ENCODE assay signal across 8 mouse cellular contexts in the genomic region with DNA sequence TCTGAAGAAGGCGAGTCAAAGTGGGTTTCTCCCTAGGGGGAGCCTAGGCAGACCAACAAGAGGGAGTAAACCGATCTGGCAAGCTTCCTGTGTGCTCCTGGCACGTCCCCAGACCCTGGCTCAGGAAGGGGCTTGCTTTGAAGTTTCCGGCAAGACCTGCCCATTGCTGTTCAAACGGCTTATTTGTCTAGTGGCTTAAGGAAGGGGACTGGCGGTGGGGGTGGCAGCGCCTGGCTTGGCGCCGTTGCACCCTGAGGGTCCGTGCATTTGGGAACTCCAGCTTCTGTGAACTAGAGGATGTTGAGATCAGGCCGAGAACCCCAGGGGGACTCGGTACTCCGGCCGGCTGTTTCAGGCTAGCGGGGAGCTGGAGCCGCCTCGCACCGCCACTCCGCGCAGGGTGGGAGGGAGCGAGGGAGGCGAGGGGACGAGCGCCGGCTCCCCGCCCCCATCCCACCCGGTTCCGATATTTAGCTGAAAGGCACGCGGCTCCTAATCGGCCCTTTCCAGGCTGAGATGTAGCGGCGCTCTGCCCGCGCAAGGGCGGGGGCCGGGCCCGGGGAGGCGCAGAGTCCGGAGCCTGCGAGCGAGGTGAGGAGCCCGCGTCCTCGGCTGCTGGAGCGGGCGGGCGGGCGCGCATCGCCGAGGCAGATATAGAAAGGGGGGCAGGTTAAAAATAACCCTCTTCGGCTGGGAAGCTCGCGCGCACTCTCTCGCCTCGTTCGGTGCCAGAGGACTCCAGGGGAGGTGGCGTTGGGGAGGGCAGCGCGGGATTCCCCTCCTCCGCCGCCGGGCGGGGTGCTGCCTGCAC. TPM values are rescaled to one million over a fixed set of nuclear protein-coding genes. Genes with fewer than 3 reads are reported as not detected.
DNase-seq lines count a peak whose midpoint lies in the region; ATAC-seq and TF ChIP-seq lines count a peak whose summit lies in the region.

No protein-coding gene starts in this region.

- peaks cover 0 to 73% of the 10 kb centered on the region in 2 experiments for H3K36me3 ChIP-seq in CH12.LX (replicated peaks in 1 of 2; ENCODE audit: control insufficient read depth in 1 of 2, insufficient read depth in 1 of 2, low read length in 1 of 2)
- 0 out of 2 replicates have a peak, but pooled peaks cover 3% of the 10 kb centered on the region for H3K36me3 ChIP-seq in forebrain, embryonic 13.5 days (ENCODE audit: poor library complexity, severe bottlenecking)
- H3K36me3 ChIP-seq in liver, embryonic 14.5 days (replicated peaks; ENCODE audit: control insufficient read depth, insufficient read depth, low read depth), result no peaks in the 10 kb centered on the region
- H3K36me3 ChIP-seq in neural tube, embryonic 12.5 days, result no peaks in the 10 kb centered on the region; the same call in 1 of the 2 replicates
- no peaks in the 10 kb centered on the region for H3K36me3 ChIP-seq in thymus, adult 2 months (ENCODE audit: control insufficient read depth, insufficient read depth, low read length)

- peak overlapping the region in 2 of 3 experiments; percentile 13 to 66 for H3K4me3 ChIP-seq in CH12.LX (replicated peaks in 1 of 3; ENCODE audit: low read depth in 2 of 3, low read length in 2 of 3, poor library complexity in 1 of 3)
- peak overlapping the region; percentile 69 for H3K4me3 ChIP-seq in forebrain, embryonic 13.5 days
- peak overlapping the region; percentile 53 to 75 for H3K4me3 ChIP-seq in liver, embryonic 14.5 days (ENCODE audit: insufficient read depth in 1 of 2, low read depth in 2 of 2, low read length in 2 of 2)
- H3K4me3 ChIP-seq in neural tube, embryonic 12.5 days, result peak overlapping the region; percentile 57
- peak overlapping the region; percentile 47 for H3K4me3 ChIP-seq in thymus, adult 2 months (ENCODE audit: control insufficient read depth, insufficient read depth, low read length)

- WGBS in forebrain, embryonic 13.5 days, result under 1% methylated on average over 55 of the region's 66 CpGs
- under 1% methylated on average over 64 of the region's 66 CpGs for WGBS in liver, embryonic 14.5 days (ENCODE audit: insufficient replicate concordance)
- WGBS in neural tube, embryonic 12.5 days, result under 1% methylated on average over 65 of the region's 66 CpGs
- under 1% methylated on average over 66 of the region's 66 CpGs for WGBS in thymus, adult 2 months

- intact Hi-C loops in heart, postnatal 10 days (cut with DNase I), result no loop called here

- peak overlapping the region; percentile 71 for H3K4me2 ChIP-seq in CH12.LX (ENCODE audit: insufficient read depth, low read depth, poor library complexity, severe bottlenecking)
- peak overlapping the region; percentile 95 for H3K4me2 ChIP-seq in forebrain, embryonic 13.5 days
- H3K4me2 ChIP-seq in liver, embryonic 14.5 days (ENCODE audit: low read depth), result peak overlapping the region; percentile 100
- peak overlapping the region; percentile 91 for H3K4me2 ChIP-seq in neural tube, embryonic 12.5 days (replicated peaks)

- TF ChIP-seq CTCF in CH12.LX (conservative IDR thresholded peaks at IDR 0.05 in 1 of 2, IDR thresholded peaks at IDR 0.05 in 1 of 2; ENCODE audit: low read depth in 2 of 2, low read length in 2 of 2), result no peak
- TF ChIP-seq CTCF in brain, embryonic 14.5 days (IDR thresholded peaks at IDR 0.05; ENCODE audit: borderline replicate concordance, extremely low read depth, insufficient read depth, insufficient read length), result no peak
- TF ChIP-seq CTCF in liver, embryonic 14.5 days (IDR thresholded peaks at IDR 0.05; ENCODE audit: low read depth), result no peak
- no peak for TF ChIP-seq CTCF in thymus, adult 2 months (IDR thresholded peaks at IDR 0.05; ENCODE audit: borderline replicate concordance, control insufficient read depth, extremely low read depth, insufficient read depth, low read length, poor library complexity)

- peak overlapping the region; percentile 33; the same call in 1 of the 2 replicates for H3K9ac ChIP-seq in CH12.LX (ENCODE audit: insufficient read depth, low read depth)
- H3K9ac ChIP-seq in forebrain, embryonic 13.5 days, result peak overlapping the region; percentile 89
- H3K9ac ChIP-seq in liver, embryonic 14.5 days (replicated peaks), result peak overlapping the region; percentile 74
- peak overlapping the region; percentile 78 for H3K9ac ChIP-seq in neural tube, embryonic 12.5 days

- no peak for TF ChIP-seq POLR2A in CH12.LX (IDR thresholded peaks at IDR 0.05; ENCODE audit: low read depth, low read length)
- TF ChIP-seq POLR2A in brain, embryonic 14.5 days (IDR thresholded peaks at IDR 0.05; ENCODE audit: borderline replicate concordance, extremely low read depth, insufficient read depth, insufficient read length, poor library complexity, severe bottlenecking), result no peak
- peak; percentile 15; the same call in 1 of the 2 replicates for TF ChIP-seq POLR2A in thymus, adult 2 months (IDR thresholded peaks at IDR 0.05; ENCODE audit: control insufficient read depth, extremely low read depth, insufficient read depth, low read length, poor library complexity)

- no peak for DNase-seq in CH12.LX (ENCODE audit: extremely low read depth)
- DNase-seq in brain, embryonic 14.5 days (ENCODE audit: low read depth), result peak; percentile 92
- DNase-seq in heart, postnatal 10 days, result peak; percentile 83 to 88
- peak; percentile 57 to 71 for DNase-seq in kidney, postnatal 25 days
- peak; percentile 54 to 61 (median 59) for DNase-seq in liver, embryonic 14.5 days (ENCODE audit: low read depth in 3 of 3, low spot score in 3 of 3)
- DNase-seq in thymus, adult 2 months, result peak; percentile 33

- H3K27me3 ChIP-seq in CH12.LX (replicated peaks), result no peaks in the 10 kb centered on the region
- no peaks in the 10 kb centered on the region for H3K27me3 ChIP-seq in forebrain, embryonic 13.5 days
- H3K27me3 ChIP-seq in liver, embryonic 14.5 days (ENCODE audit: control insufficient read depth, insufficient read depth, low read length), result no peaks in the 10 kb centered on the region; the same call in 1 of the 2 replicates
- H3K27me3 ChIP-seq in neural tube, embryonic 12.5 days (replicated peaks), result no peaks in the 10 kb centered on the region
- H3K27me3 ChIP-seq in thymus, adult 2 months (ENCODE audit: control insufficient read depth, insufficient read depth, low read length), result no peaks in the 10 kb centered on the region

- ATAC-seq in forebrain, embryonic 13.5 days, result peak; percentile 52
- ATAC-seq in liver, embryonic 14.5 days (ENCODE audit: insufficient read depth), result peak; percentile 85
- ATAC-seq in neural tube, embryonic 12.5 days (ENCODE audit: low FRiP score, low read depth), result peak; percentile 57

- H3K79me2 ChIP-seq in CH12.LX (replicated peaks; ENCODE audit: control insufficient read depth, extremely low read depth, insufficient read depth, poor library complexity, severe bottlenecking), result no peaks in the 10 kb centered on the region

- no peak overlapping the region for H3K27ac ChIP-seq in CH12.LX (ENCODE audit: insufficient read depth, low read depth)
- H3K27ac ChIP-seq in forebrain, embryonic 13.5 days, result peak overlapping the region; percentile 99
- peak overlapping the region; percentile 23 for H3K27ac ChIP-seq in liver, embryonic 14.5 days
- peak overlapping the region; percentile 98 for H3K27ac ChIP-seq in neural tube, embryonic 12.5 days
- no peak overlapping the region for H3K27ac ChIP-seq in thymus, adult 2 months (ENCODE audit: control insufficient read depth, insufficient read depth, low read length)

- H3K4me1 ChIP-seq in CH12.LX (ENCODE audit: control insufficient read depth in 1 of 2, insufficient read depth in 2 of 2), result peaks cover 0 to 5% of the 10 kb centered on the region in 2 experiments; a peak in 2 of 4 replicates
- peaks cover 78% of the 10 kb centered on the region for H3K4me1 ChIP-seq in forebrain, embryonic 13.5 days
- H3K4me1 ChIP-seq in liver, embryonic 14.5 days (replicated peaks; ENCODE audit: control insufficient read depth in 2 of 2, insufficient read depth in 2 of 2, low read length in 1 of 2), result peaks cover 8 to 15% of the 10 kb centered on the region in 2 experiments; a peak in 3 of 4 replicates
- peaks cover 73% of the 10 kb centered on the region for H3K4me1 ChIP-seq in neural tube, embryonic 12.5 days
- H3K4me1 ChIP-seq in thymus, adult 2 months (replicated peaks; ENCODE audit: control insufficient read depth, insufficient read depth, low read length), result peaks cover 41% of the 10 kb centered on the region

- in situ Hi-C loops in CH12.LX (cut with MboI; ENCODE audit: low pct_ligation_motif_present, low pct_unique_long_range_greater_than_20kb, low sequenced_read_pairs), result no loop called here

- peaks cover 3% of the 10 kb centered on the region for H3K9me3 ChIP-seq in CH12.LX (replicated peaks; ENCODE audit: low read length)
- H3K9me3 ChIP-seq in forebrain, embryonic 13.5 days (replicated peaks), result no peaks in the 10 kb centered on the region
- H3K9me3 ChIP-seq in liver, embryonic 14.5 days (ENCODE audit: control insufficient read depth, low read length), result no peaks in the 10 kb centered on the region
- H3K9me3 ChIP-seq in neural tube, embryonic 12.5 days, result no peaks in the 10 kb centered on the region

- no peak for TF ChIP-seq RAD21 in CH12.LX (IDR thresholded peaks at IDR 0.05; ENCODE audit: low read depth, low read length)

- dilution Hi-C loops in CH12.LX (cut with MboI; ENCODE audit: extremely low pct_ligation_motif_present, extremely low pct_unique_long_range_greater_than_20kb, low sequenced_read_pairs), result no loop called here

- no peak for TF ChIP-seq EP300 in CH12.LX (IDR thresholded peaks at IDR 0.05; ENCODE audit: low read length)
- TF ChIP-seq EP300 in liver, embryonic 14.5 days (IDR thresholded peaks at IDR 0.05; ENCODE audit: low read depth), result peak; percentile 46

TF ChIP-seq in CH12.LX, 34 proteins besides CTCF, POLR2A, EP300 and RAD21 (continues in another document):
- TF ChIP-seq MAZ (IDR thresholded peaks at IDR 0.05; ENCODE audit: low read depth, low read length) (0 out of 2 replicates have a peak, but pooled peaks have one; percentile 26), UBTF (IDR thresholded peaks at IDR 0.05; ENCODE audit: low read depth, low read length) (no peak), TCF12 (IDR thresholded peaks at IDR 0.05; ENCODE audit: low read depth, low read length) (0 out of 2 replicates have a peak, but pooled peaks have one; percentile 5), MXI1 (IDR thresholded peaks at IDR 0.05; ENCODE audit: low read depth, low read length) (0 out of 2 replicates have a peak, but pooled peaks have one; percentile 66), GABPA (IDR thresholded peaks at IDR 0.05; ENCODE audit: insufficient replicate concordance, low read depth, low read length) (no peak)

RNA-seq across cellular contexts. Expression of gene Srebf1, which starts 46.8 kb away (rescaled TPM):
- total RNA-seq in CH12.LX (2012; rRNA removed), result 126 and 129 TPM in 2 replicates
- 68.7 and 69.8 TPM in 2 replicates for total RNA-seq in CH12.LX (2014; rRNA removed)
- polyA plus RNA-seq in CH12.LX (2012; ENCODE audit: insufficient read length, low read depth), result 120 and 142 TPM in 2 replicates
- polyA plus RNA-seq in brain, embryonic 14.5 days (2012; rRNA removed), result 71.9 and 78.9 TPM in 2 replicates
- polyA plus RNA-seq in forebrain, embryonic 13.5 days (2015; fragmentation: Nextera tagmentation; extraction: Ambion mirVana), result 52.1 and 56.7 TPM in 2 replicates
- 10 to 100 TPM; 40.2 to 42.6 TPM for total RNA-seq in heart, postnatal 10 days (2021)
- polyA plus RNA-seq in liver, embryonic 14.5 days (2012; rRNA removed), result 38.8 and 45.7 TPM in 2 replicates
- 37.6 and 49.6 TPM in 2 replicates for polyA plus RNA-seq in liver, embryonic 14.5 days (2014; fragmentation: Nextera tagmentation; extraction: Ambion mirVana)
- 50.0 and 50.9 TPM in 2 replicates for polyA plus RNA-seq in neural tube, embryonic 12.5 days (2016; fragmentation: Nextera tagmentation; extraction: Ambion mirVana)
- 466 and 519 TPM in 2 replicates for polyA plus RNA-seq in thymus, adult 2 months (2012; rRNA removed)

Comparison
In these comparisons a context has a peak if more than half of its experiments do, and no peak if none do; other contexts are left out.
1. H3K27ac ChIP-seq: peak in forebrain, embryonic 13.5 days (single experiment), liver, embryonic 14.5 days (single experiment) and neural tube, embryonic 12.5 days (single experiment); none in CH12.LX (single experiment) and thymus, adult 2 months (single experiment).
2. H3K9ac ChIP-seq: peak in every context shown above with its lines; median percentile 89 in forebrain, embryonic 13.5 days; 78 in neural tube, embryonic 12.5 days; 74 in liver, embryonic 14.5 days; 33 in CH12.LX.
3. Peak in every context shown above with its lines, with median percentiles within 50 percentile points of each other: H3K4me2 ChIP-seq, H3K4me3 ChIP-seq and ATAC-seq.